Mouse (Mus musculus): ENCODE results near the gene Klk4.
A peak's percentile ranks its signal among the peaks of the same experiment; 100 is the strongest.

Klk4 gene

GRCm38 (mm10) chr7:43920582-43920981 is 39.6 kb downstream of the Klk4 start:
- no peak for DNase-seq

- no peak for DNase-seq
These were observed 40.1 kb downstream of the Klk4 start for GRCm38 (mm10) chr7:43921087-43921486.

GRCm38 (mm10) chr7:43921941-43922340 is 41.0 kb downstream of the Klk4 start:
- DNase-seq: no peak

- DNase-seq: no peak
These were observed 45.0 kb downstream of the Klk4 start for GRCm38 (mm10) chr7:43925985-43926384.

- peak; percentile 35 for DNase-seq
These were observed 47.6 kb downstream of the Klk4 start for GRCm38 (mm10) chr7:43928521-43928920.

- no peak for DNase-seq
These were observed 51.4 kb downstream of the Klk4 start for GRCm38 (mm10) chr7:43932337-43932736.

- no peak for DNase-seq
These were observed 52.5 kb downstream of the Klk4 start, which contains the start of gene Klk15 for GRCm38 (mm10) chr7:43933440-43933839. Gene Klk15, plus strand, starts transcription at chr7:43933740.

GRCm38 (mm10) chr7:43934747-43935146 is 53.8 kb downstream of the Klk4 start:
- peak; percentile 74 for DNase-seq

Data from kidney, adult 11 months (tissue).